Mouse (Mus musculus) C2C12 (cell line): Measurements from ENCODE around the gene Tmem159. TPM values are rescaled to one million over a fixed set of nuclear protein-coding genes. Genes with fewer than 3 reads are reported as not detected.

Source experiments
- H3K27me3 ChIP-seq: one replicate; pipeline ENCODE4 v1.6.1; 2011; ENCODE audit not compliant: control insufficient read depth, insufficient read depth, insufficient read length
- H3K36me3 ChIP-seq: one replicate; pipeline ENCODE4 v1.6.1; 2011; ENCODE audit not compliant: control insufficient read depth, insufficient read depth
- H3K4me3 ChIP-seq: one replicate; pipeline ENCODE4 v1.5.1; 2011; ENCODE audit warnings: mild to moderate bottlenecking, control low read depth; ENCODE audit not compliant: poor library complexity, insufficient read depth, severe bottlenecking
- H3K79me2 ChIP-seq: one replicate; pipeline ENCODE4 v1.6.1; 2011; ENCODE audit not compliant: control insufficient read depth, insufficient read depth
- H3K79me3 ChIP-seq: one replicate; pipeline ENCODE4 v1.6.1; 2011; ENCODE audit warnings: low read depth, control low read depth
- H3ac ChIP-seq: one replicate; pipeline ENCODE3; 2011; ENCODE audit warnings: low read depth; ENCODE audit not compliant: control insufficient read depth, insufficient read length
- CEBPB ChIP-seq: IDR thresholded peaks from one replicate; pipeline ENCODE4 v1.6.1; 2011; ENCODE audit warnings: low read depth, mild to moderate bottlenecking, control low read depth, moderate library complexity
- CTCF ChIP-seq: IDR thresholded peaks from one replicate; pipeline ENCODE4 v1.5.1; 2011; ENCODE audit not compliant: control insufficient read depth, insufficient read depth, insufficient read length
- FOSL1 ChIP-seq: IDR thresholded peaks from one replicate; pipeline ENCODE4 v1.8.0; 2011; ENCODE audit warnings: mild to moderate bottlenecking, low read length; ENCODE audit not compliant: poor library complexity, insufficient read depth, severe bottlenecking
- MAX ChIP-seq: IDR thresholded peaks from one replicate; pipeline ENCODE4 v1.6.1; 2011; ENCODE audit warnings: mild to moderate bottlenecking, control low read depth
- MYOD1 ChIP-seq: IDR thresholded peaks from one replicate; pipeline ENCODE4 v1.6.1; 2011; ENCODE audit warnings: low read depth; ENCODE audit not compliant: control insufficient read depth, insufficient read length
- MYOG ChIP-seq: IDR thresholded peaks from one replicate; pipeline ENCODE4 v1.6.1; 2011; ENCODE audit not compliant: control insufficient read depth, insufficient read length; ENCODE audit errors: extremely low read depth
- USF1 ChIP-seq: IDR thresholded peaks from one replicate; pipeline ENCODE4 v1.6.1; 2011; ENCODE audit warnings: low read depth, mild to moderate bottlenecking, control low read depth, moderate library complexity
- polyA plus RNA-seq: library from polyadenylated mRNA; unstranded; fragments of >200 nt; fragmentation: generic; extraction: Trizol; gene quantifications from one replicate; pipeline ENCODE4 v1.2.1, GENCODE M21; 2012; ENCODE audit warnings: missing spikeins

The Tmem159 gene
- polyA plus RNA-seq, 1 experiment, result 6.0 TPM

DNA sequence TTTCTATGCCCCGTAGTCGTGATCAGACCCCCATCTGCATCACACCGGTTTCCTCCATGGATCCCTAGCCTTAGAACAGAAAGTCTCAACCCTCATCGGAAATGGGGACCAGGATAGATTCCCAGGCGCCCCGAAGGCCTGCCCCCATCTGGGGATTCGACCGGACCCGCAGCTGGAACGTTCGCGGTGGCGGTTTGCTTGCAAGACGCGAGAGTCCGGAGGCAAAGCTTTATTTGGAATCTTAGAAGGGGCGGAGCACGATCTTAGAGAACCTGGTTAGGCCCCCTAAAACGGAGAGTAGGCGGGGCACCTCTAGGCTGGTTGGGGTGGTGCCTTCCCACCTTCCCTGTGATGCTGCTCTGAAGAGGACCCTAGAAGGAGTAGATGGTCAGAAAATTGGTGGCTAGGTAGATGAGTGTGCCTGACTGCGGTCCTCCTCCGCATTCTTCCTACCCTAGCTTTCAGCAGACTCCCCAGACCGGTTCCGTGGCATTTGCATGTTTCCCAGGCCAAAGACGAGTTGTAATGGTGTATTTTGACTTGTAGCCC, 940 bp downstream of the Tmem159 start:
- Histone ChIP-seq H3ac (no peak overlapping the region), H3K27me3 (no peaks in the 10 kb centered on the region), H3K79me2 (no peaks in the 10 kb centered on the region), H3K79me3 (no peaks in the 10 kb centered on the region), H3K36me3 (no peaks in the 10 kb centered on the region), H3K4me3 (no peak overlapping the region)
- TF ChIP-seq CEBPB (no peak), MYOG (no peak), FOSL1 (no peak), MAX (no peak), MYOD1 (no peak), USF1 (no peak), CTCF (no peak)

- TF ChIP-seq MYOD1 (no peak), USF1 (no peak), CEBPB (no peak), MAX (no peak), CTCF (no peak), MYOG (no peak), FOSL1 (no peak)
- no peak overlapping the region for H3K4me3 ChIP-seq
- H3K79me3 ChIP-seq, result no peaks in the 10 kb centered on the region
- no peak overlapping the region for H3ac ChIP-seq
- H3K79me2 ChIP-seq, result no peaks in the 10 kb centered on the region
- no peaks in the 10 kb centered on the region for H3K36me3 ChIP-seq
- no peaks in the 10 kb centered on the region for H3K27me3 ChIP-seq
Observed at GRCm38 (mm10) chr7:120104975-120105374, 2.8 kb downstream of the Tmem159 start.

GRCm38 (mm10) chr7:120106356-120106755, 4.2 kb downstream of the Tmem159 start:
- TF ChIP-seq FOSL1, result no peak
- no peak for TF ChIP-seq CEBPB
- TF ChIP-seq CTCF, result no peak
- TF ChIP-seq MYOG, result no peak
- TF ChIP-seq MYOD1, result no peak
- no peak for TF ChIP-seq MAX
- TF ChIP-seq USF1, result no peak
- H3K79me2 ChIP-seq, result no peaks in the 10 kb centered on the region
- H3K4me3 ChIP-seq, result no peak overlapping the region
- no peaks in the 10 kb centered on the region for H3K79me3 ChIP-seq
- no peak overlapping the region for H3ac ChIP-seq
- H3K36me3 ChIP-seq, result no peaks in the 10 kb centered on the region
- no peaks in the 10 kb centered on the region for H3K27me3 ChIP-seq

- H3ac ChIP-seq, result no peak overlapping the region
- no peaks in the 10 kb centered on the region for H3K79me3 ChIP-seq
- H3K79me2 ChIP-seq, result no peaks in the 10 kb centered on the region
- no peaks in the 10 kb centered on the region for H3K27me3 ChIP-seq
- no peak overlapping the region for H3K4me3 ChIP-seq
- no peaks in the 10 kb centered on the region for H3K36me3 ChIP-seq
- TF ChIP-seq CTCF (no peak), USF1 (no peak), MYOD1 (no peak), MYOG (no peak), FOSL1 (no peak), CEBPB (no peak), MAX (no peak)
Observed at GRCm38 (mm10) chr7:120109676-120110075, 7.5 kb downstream of the Tmem159 start.

DNA sequence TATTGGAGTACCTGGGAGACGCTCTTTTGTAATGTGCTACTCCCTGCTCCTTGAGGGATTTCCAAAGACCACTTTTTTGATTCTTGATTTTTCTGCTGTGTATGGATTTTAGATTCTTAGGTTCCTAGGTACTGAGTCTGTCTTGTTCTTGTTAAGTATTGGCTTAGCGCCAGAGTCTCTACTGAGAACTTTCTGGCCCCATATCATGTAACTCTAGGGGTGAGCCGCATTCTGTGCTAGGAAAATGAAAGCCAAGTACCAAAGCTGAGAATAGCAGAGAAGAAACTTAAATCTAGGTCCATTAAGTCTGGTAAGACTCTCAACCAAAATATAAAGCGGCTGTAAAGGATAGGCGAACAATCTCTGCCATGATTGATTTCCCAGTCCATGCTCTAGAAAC, 14.8 kb downstream of the Tmem159 start:
- H3K79me2 ChIP-seq, result no peaks in the 10 kb centered on the region
- no peak overlapping the region for H3K4me3 ChIP-seq
- H3K27me3 ChIP-seq, result no peaks in the 10 kb centered on the region
- no peaks in the 10 kb centered on the region for H3K79me3 ChIP-seq
- no peaks in the 10 kb centered on the region for H3K36me3 ChIP-seq
- TF ChIP-seq MAX (no peak), USF1 (no peak), FOSL1 (no peak), MYOG (no peak), CEBPB (no peak), CTCF (no peak), MYOD1 (no peak)
- no peak overlapping the region for H3ac ChIP-seq

GRCm38 (mm10) chr7:120117529-120117928, 15.4 kb downstream of the Tmem159 start:
- Histone ChIP-seq H3K79me2 (no peaks in the 10 kb centered on the region), H3K36me3 (no peaks in the 10 kb centered on the region), H3K4me3 (no peak overlapping the region), H3ac (no peak overlapping the region), H3K27me3 (no peaks in the 10 kb centered on the region), H3K79me3 (no peaks in the 10 kb centered on the region)
- TF ChIP-seq USF1, result no peak
- no peak for TF ChIP-seq CEBPB
